Mouse (Mus musculus): Measurements from ENCODE around the gene Ptprn2. TPM values are rescaled to one million over a fixed set of nuclear protein-coding genes. Genes with fewer than 3 reads are reported as not detected.
A peak's percentile ranks its signal among the peaks of the same experiment; 100 is the strongest.

Ptprn2 gene
- total and polyA plus RNA-seq, 2 experiments from 2014 or later = 18.4 to 101 TPM

- TF ChIP-seq CTCF (IDR thresholded peaks at IDR 0.05; ENCODE audit: low read depth) = no peak
- DNase-seq (ENCODE audit: low spot score) (no peak), ATAC-seq (no peak)
- peak overlapping the region; percentile 75; the same call in 1 of the 2 replicates for H3K27ac ChIP-seq
- H3K36me3 ChIP-seq (ENCODE audit: insufficient read depth, low read length) = no peaks in the 10 kb centered on the region
- H3K9ac ChIP-seq (replicated peaks; ENCODE audit: low read length) = peak overlapping the region; percentile 66; the same call in 1 of the 2 replicates
- peak overlapping the region; percentile 61 for H3K4me3 ChIP-seq (ENCODE audit: low read length)
- peak overlapping the region; percentile 77 for H3K4me2 ChIP-seq (ENCODE audit: low read depth, low read length)
- H3K4me1 ChIP-seq (ENCODE audit: insufficient read depth, low read length) = peaks cover 10% of the 10 kb centered on the region; the same call in 1 of the 2 replicates
- peaks cover 19% of the 10 kb centered on the region; the same call in 1 of the 2 replicates for H3K27me3 ChIP-seq (ENCODE audit: insufficient read depth, low read length)
- WGBS = 34% methylated on average over 5 of the region's 5 CpGs
- H3K9me3 ChIP-seq (ENCODE audit: low read length) = no peaks in the 10 kb centered on the region
Observed at GRCm38 (mm10) chr12:117156256-117156655, 670.7 kb downstream of the Ptprn2 start.

GRCm38 (mm10) chr12:117156786-117157185, 671.3 kb downstream of the Ptprn2 start:
- H3K27ac ChIP-seq = no peak overlapping the region
- no peaks in the 10 kb centered on the region for H3K9me3 ChIP-seq (ENCODE audit: low read length)
- DNase-seq (ENCODE audit: low spot score) (no peak), ATAC-seq (no peak)
- H3K27me3 ChIP-seq (ENCODE audit: insufficient read depth, low read length) = peaks cover 17% of the 10 kb centered on the region
- no peak overlapping the region for H3K4me3 ChIP-seq (ENCODE audit: low read length)
- H3K4me1 ChIP-seq (ENCODE audit: insufficient read depth, low read length) = peaks cover 10% of the 10 kb centered on the region; the same call in 1 of the 2 replicates
- 47% methylated on average over 3 of the region's 3 CpGs for WGBS
- H3K4me2 ChIP-seq (ENCODE audit: low read depth, low read length) = peak overlapping the region; percentile 77
- no peaks in the 10 kb centered on the region for H3K36me3 ChIP-seq (ENCODE audit: insufficient read depth, low read length)
- H3K9ac ChIP-seq (replicated peaks; ENCODE audit: low read length) = no peak overlapping the region
- TF ChIP-seq CTCF (IDR thresholded peaks at IDR 0.05; ENCODE audit: low read depth) = no peak

- Histone ChIP-seq H3K4me2 (ENCODE audit: low read depth, low read length) (peak overlapping the region; percentile 77), H3K9me3 (ENCODE audit: low read length) (no peaks in the 10 kb centered on the region), H3K9ac (replicated peaks; ENCODE audit: low read length) (no peak overlapping the region), H3K27me3 (ENCODE audit: insufficient read depth, low read length) (peaks cover 16% of the 10 kb centered on the region), H3K27ac (no peak overlapping the region), H3K36me3 (ENCODE audit: insufficient read depth, low read length) (no peaks in the 10 kb centered on the region), H3K4me3 (ENCODE audit: low read length) (no peak overlapping the region), H3K4me1 (ENCODE audit: insufficient read depth, low read length) (peaks cover 8% of the 10 kb centered on the region; the same call in 1 of the 2 replicates)
- 65% methylated on average over 2 of the region's 2 CpGs for WGBS
- no peak for TF ChIP-seq CTCF (IDR thresholded peaks at IDR 0.05; ENCODE audit: low read depth)
- DNase-seq (ENCODE audit: low spot score) = no peak
- ATAC-seq = no peak
Observed at GRCm38 (mm10) chr12:117157249-117157648, 671.7 kb downstream of the Ptprn2 start.

GRCm38 (mm10) chr12:117157660-117158386, 672.3 kb downstream of the Ptprn2 start:
- DNase-seq (ENCODE audit: low spot score) (no peak), ATAC-seq (no peak)
- Histone ChIP-seq H3K27me3 (ENCODE audit: insufficient read depth, low read length) (peaks cover 14% of the 10 kb centered on the region; the same call in 1 of the 2 replicates), H3K27ac (no peak overlapping the region), H3K4me2 (ENCODE audit: low read depth, low read length) (peak overlapping the region; percentile 77), H3K4me3 (ENCODE audit: low read length) (no peak overlapping the region), H3K9ac (replicated peaks; ENCODE audit: low read length) (no peak overlapping the region), H3K4me1 (ENCODE audit: insufficient read depth, low read length) (peaks cover 6% of the 10 kb centered on the region; the same call in 1 of the 2 replicates), H3K36me3 (ENCODE audit: insufficient read depth, low read length) (no peaks in the 10 kb centered on the region), H3K9me3 (ENCODE audit: low read length) (no peaks in the 10 kb centered on the region)
- WGBS = 39% methylated on average over 9 of the region's 9 CpGs
- TF ChIP-seq CTCF (IDR thresholded peaks at IDR 0.05; ENCODE audit: low read depth) = no peak

GRCm38 (mm10) chr12:117158950-117159668, 673.6 kb downstream of the Ptprn2 start:
- DNase-seq (ENCODE audit: low spot score) (no peak), ATAC-seq (peak; percentile 27; the same call in 1 of the 2 replicates)
- peak overlapping the region; percentile 7; the same call in 1 of the 2 replicates for H3K27ac ChIP-seq
- no peak overlapping the region; the same call in 1 of the 2 replicates for H3K9ac ChIP-seq (replicated peaks; ENCODE audit: low read length)
- H3K9me3 ChIP-seq (ENCODE audit: low read length) = no peaks in the 10 kb centered on the region
- no peak overlapping the region for H3K4me3 ChIP-seq (ENCODE audit: low read length)
- H3K4me2 ChIP-seq (ENCODE audit: low read depth, low read length) = peak overlapping the region; percentile 46
- TF ChIP-seq CTCF (IDR thresholded peaks at IDR 0.05; ENCODE audit: low read depth) = no peak
- WGBS = 35% methylated on average over 17 of the region's 17 CpGs
- no peaks in the 10 kb centered on the region for H3K36me3 ChIP-seq (ENCODE audit: insufficient read depth, low read length)
- peaks cover 6% of the 10 kb centered on the region; the same call in 1 of the 2 replicates for H3K4me1 ChIP-seq (ENCODE audit: insufficient read depth, low read length)
- H3K27me3 ChIP-seq (ENCODE audit: insufficient read depth, low read length) = peaks cover 14% of the 10 kb centered on the region; the same call in 1 of the 2 replicates

- no peak for DNase-seq (ENCODE audit: low spot score)
- Histone ChIP-seq H3K27ac (peak overlapping the region; percentile 54; the same call in 1 of the 2 replicates), H3K4me2 (ENCODE audit: low read depth, low read length) (peak overlapping the region; percentile 46), H3K4me1 (ENCODE audit: insufficient read depth, low read length) (peaks cover 6% of the 10 kb centered on the region; the same call in 1 of the 2 replicates), H3K36me3 (ENCODE audit: insufficient read depth, low read length) (no peaks in the 10 kb centered on the region), H3K4me3 (ENCODE audit: low read length) (peak overlapping the region; percentile 23), H3K27me3 (ENCODE audit: insufficient read depth, low read length) (peaks cover 14% of the 10 kb centered on the region; the same call in 1 of the 2 replicates), H3K9ac (replicated peaks; ENCODE audit: low read length) (peak overlapping the region; percentile 31; the same call in 1 of the 2 replicates), H3K9me3 (ENCODE audit: low read length) (no peaks in the 10 kb centered on the region)
- WGBS = 25% methylated on average over 15 of the region's 15 CpGs
- peak; percentile 28; the same call in 1 of the 2 replicates for ATAC-seq
- TF ChIP-seq CTCF (IDR thresholded peaks at IDR 0.05; ENCODE audit: low read depth) = no peak
Observed at GRCm38 (mm10) chr12:117159669-117160210, 674.2 kb downstream of the Ptprn2 start.
